Comparison of ENCODE assay signal across 12 mouse cellular contexts in the genomic region with DNA sequence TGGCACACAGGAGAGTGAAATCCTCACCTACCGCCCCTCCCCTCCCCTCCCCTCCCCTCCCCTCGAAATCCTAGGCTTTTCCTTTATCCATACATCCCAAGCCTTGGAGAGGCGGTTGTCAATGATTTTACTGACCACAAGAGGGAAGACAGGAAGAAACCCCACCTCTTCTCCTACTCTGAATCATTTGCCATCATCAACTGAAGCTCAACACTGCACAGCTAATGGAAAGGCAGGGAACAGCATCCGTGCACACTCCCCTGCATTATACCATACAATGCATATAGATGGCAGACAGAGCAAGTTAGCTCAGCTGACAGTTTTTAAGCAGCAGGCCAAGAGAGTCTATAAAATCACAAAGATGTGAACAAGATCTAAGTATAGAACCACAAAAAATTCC. TPM values are rescaled to one million over a fixed set of nuclear protein-coding genes. Genes with fewer than 3 reads are reported as not detected.
A peak's percentile ranks its signal among the peaks of the same experiment; 100 is the strongest.
DNase-seq lines count a peak whose midpoint lies in the region; ATAC-seq and TF ChIP-seq lines count a peak whose summit lies in the region.
"Had no signal": no experiment of that assay in that cellular context is flagged by ENCODE, and none has a peak within 500 bp of the region (broad histone marks: within the 10 kb centered on the region; RNA-seq: fewer than 3 reads in every experiment).

No protein-coding gene starts in this region.

- H3K4me2 ChIP-seq in midbrain, embryonic 11.5 days, result no peak overlapping the region

- TF ChIP-seq POLR2A in thymus, adult 2 months (IDR thresholded peaks at IDR 0.05; ENCODE audit: control insufficient read depth, extremely low read depth, insufficient read depth, low read length, poor library complexity), result no peak

- H3K27ac ChIP-seq in midbrain, embryonic 11.5 days (ENCODE audit: low read depth, low read length), result no peak overlapping the region
- no peak overlapping the region for H3K27ac ChIP-seq in thymus, adult 2 months (ENCODE audit: control insufficient read depth, insufficient read depth, low read length)

- H3K9ac ChIP-seq in midbrain, embryonic 11.5 days (ENCODE audit: low read length), result no peak overlapping the region

- H3K4me3 ChIP-seq in midbrain, embryonic 11.5 days (ENCODE audit: low read depth, low read length), result no peak overlapping the region
- no peak overlapping the region for H3K4me3 ChIP-seq in thymus, adult 2 months (ENCODE audit: control insufficient read depth, insufficient read depth, low read length)

- DNase-seq in embryo, embryonic 11 days, result peak; percentile 17
- DNase-seq in embryo, embryonic 10.5 days (ENCODE audit: low spot score), result no peak
- peak; percentile 43 to 61 for DNase-seq in right cerebral cortex, postnatal 10 days (ENCODE audit: low spot score in 2 of 2)
- DNase-seq in right cerebral cortex, adult 18-20 months, result no peak
- DNase-seq in midbrain, embryonic 11.5 days (ENCODE audit: low spot score, missing footprints), result peak; percentile 83
- no peak for DNase-seq in urinary bladder, postnatal 14 days (ENCODE audit: low spot score)
- no peak for DNase-seq in thymus, adult 2 months
- DNase-seq in lung, postnatal 10 days, result no peak
- DNase-seq: cerebellum, postnatal 36 days; thymus, postnatal 25 days had no signal

- ATAC-seq in midbrain, embryonic 11.5 days (ENCODE audit: low FRiP score), result 0 out of 2 replicates have a peak, but pooled peaks have one; percentile 68
- ATAC-seq: intestine, postnatal 0 days had no signal

- peaks cover 8% of the 10 kb centered on the region for H3K4me1 ChIP-seq in midbrain, embryonic 11.5 days (ENCODE audit: control insufficient read depth, insufficient read depth, low read length)
- H3K4me1 ChIP-seq in thymus, adult 2 months (replicated peaks; ENCODE audit: control insufficient read depth, insufficient read depth, low read length), result no peaks in the 10 kb centered on the region

- no peak for TF ChIP-seq CTCF in thymus, adult 2 months (IDR thresholded peaks at IDR 0.05; ENCODE audit: borderline replicate concordance, control insufficient read depth, extremely low read depth, insufficient read depth, low read length, poor library complexity)

- no peaks in the 10 kb centered on the region for H3K27me3 ChIP-seq in midbrain, embryonic 11.5 days (ENCODE audit: control insufficient read depth, insufficient read depth, low read length)
- H3K27me3 ChIP-seq in thymus, adult 2 months (ENCODE audit: control insufficient read depth, insufficient read depth, low read length), result no peaks in the 10 kb centered on the region; the same call in 1 of the 2 replicates

- WGBS in midbrain, embryonic 11.5 days, result 11% methylated on average over 3 of the region's 4 CpGs
- 67% methylated on average over 4 of the region's 4 CpGs for WGBS in thymus, adult 2 months

- no peaks in the 10 kb centered on the region for H3K36me3 ChIP-seq in midbrain, embryonic 11.5 days (ENCODE audit: control insufficient read depth, insufficient read depth, low read length)
- H3K36me3 ChIP-seq in thymus, adult 2 months (ENCODE audit: control insufficient read depth, insufficient read depth, low read length), result no peaks in the 10 kb centered on the region

- H3K9me3 ChIP-seq in midbrain, embryonic 11.5 days (ENCODE audit: control insufficient read depth, low read length), result no peaks in the 10 kb centered on the region
- H3K9me3 ChIP-seq: G1E had no signal

RNA-seq across cellular contexts. Expression of a gene that starts 35.9 kb away (rescaled TPM):
- polyA plus RNA-seq in midbrain, embryonic 11.5 days (2014; fragmentation: Nextera tagmentation; extraction: Ambion mirVana), result 9.2 and 10.0 TPM in 2 replicates
- polyA plus RNA-seq in thymus, adult 2 months (2012; rRNA removed), result 5.7 and 7.1 TPM in 2 replicates

RNA-seq across cellular contexts. Expression of a gene that starts 45.2 kb away (rescaled TPM):
- 13.9 and 17.5 TPM in 2 replicates for polyA plus RNA-seq in midbrain, embryonic 11.5 days (2014; fragmentation: Nextera tagmentation; extraction: Ambion mirVana)
- 0.19 and 0.59 TPM in 2 replicates for polyA plus RNA-seq in thymus, adult 2 months (2012; rRNA removed)

Comparison
In these comparisons a context has a peak if more than half of its experiments do, and no peak if none do; other contexts are left out.
1. DNase-seq: peak in embryo, embryonic 11 days (single experiment), right cerebral cortex, postnatal 10 days (2 of 2) and midbrain, embryonic 11.5 days (single experiment); none in embryo, embryonic 10.5 days (single experiment), right cerebral cortex, adult 18-20 months (single experiment), urinary bladder, postnatal 14 days (single experiment), thymus, adult 2 months (single experiment) and lung, postnatal 10 days (single experiment).